Mouse (Mus musculus): Measurements from ENCODE around the gene Try4.
"Not testable (repeated sequence)": the region's sequence is repeated elsewhere in the genome, so short reads cannot be mapped to it uniquely, and the experiment has no call there.

The Try4 gene

GRCm38 (mm10) chr6:41301969-41302368, at the start of gene Try4:
TSS of gene Try4 (plus strand) at chr6:41302269.
- DNase-seq (ENCODE audit: low spot score) = no peak

GRCm38 (mm10) chr6:41253314-41253713, 48.8 kb upstream of the Try4 start:
- DNase-seq (ENCODE audit: low spot score) = not testable (repeated sequence)

GRCm38 (mm10) chr6:41256424-41256823, 45.6 kb upstream of the Try4 start:
- DNase-seq (ENCODE audit: low spot score) = no peak

GRCm38 (mm10) chr6:41257432-41257831, 44.6 kb upstream of the Try4 start:
- no peak for DNase-seq (ENCODE audit: low spot score)

GRCm38 (mm10) chr6:41262796-41263195, 39.3 kb upstream of the Try4 start:
- DNase-seq (ENCODE audit: low spot score) = peak; percentile 4

- no peak for DNase-seq (ENCODE audit: low spot score)
Observed at GRCm38 (mm10) chr6:41266140-41266539, 35.9 kb upstream of the Try4 start.

GRCm38 (mm10) chr6:41298255-41298654, 3.8 kb upstream of the Try4 start:
- DNase-seq (ENCODE audit: low spot score) = no peak

- not testable (repeated sequence) for DNase-seq (ENCODE audit: low spot score)
Observed at GRCm38 (mm10) chr6:41316741-41317140, 14.7 kb downstream of the Try4 start, which contains the start of gene Try5. TSS of gene Try5 (minus strand) at chr6:41316841.

GRCm38 (mm10) chr6:41353932-41354331, 51.9 kb downstream of the Try4 start, which contains the start of gene Try10:
TSS of gene Try10 (plus strand) at chr6:41354105.
- no peak for DNase-seq (ENCODE audit: low spot score)

Data from adipocyte (in vitro differentiated cells).